Mouse (Mus musculus): Measurements from ENCODE around the gene Fpgt. TPM values are rescaled to one million over a fixed set of nuclear protein-coding genes. Genes with fewer than 3 reads are reported as not detected.

Gene Fpgt
- 12.9 and 20.1 TPM in 2 replicates for total RNA-seq (2017)

- ATAC-seq (ENCODE audit: extremely low read depth, insufficient number of reproducible peaks, low FRiP score, poor library complexity, severe bottlenecking): peak; percentile 90
Observed at GRCm38 (mm10) chr3:155093116-155093956, at the start of gene Fpgt, which contains the start of gene Lrriq3. TSS of gene Fpgt (minus strand) at chr3:155093403. TSS of gene Lrriq3 (plus strand) at chr3:155093434.

DNA sequence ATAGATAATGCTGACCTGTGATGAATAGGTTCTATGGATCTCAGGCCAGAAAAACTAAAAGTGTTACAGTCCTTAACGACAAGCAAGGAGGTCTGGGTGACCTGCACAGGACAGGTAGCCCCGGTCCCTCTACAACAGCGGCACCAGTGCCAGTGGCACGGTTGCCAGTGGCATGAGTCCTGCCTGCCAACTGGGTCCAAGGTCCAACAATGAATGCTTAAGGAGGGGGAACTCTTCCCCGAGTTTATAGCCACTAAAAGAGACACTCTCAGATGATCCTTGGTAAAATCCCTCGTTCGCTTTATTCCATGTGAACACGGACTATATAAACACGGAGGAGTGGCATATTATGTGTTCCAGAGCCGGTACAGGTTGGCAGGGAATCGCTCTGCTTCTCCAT is 47.8 kb upstream of the Fpgt start:
- ATAC-seq (ENCODE audit: extremely low read depth, insufficient number of reproducible peaks, low FRiP score, poor library complexity, severe bottlenecking): no peak

- no peak for ATAC-seq (ENCODE audit: extremely low read depth, insufficient number of reproducible peaks, low FRiP score, poor library complexity, severe bottlenecking)
Observed at GRCm38 (mm10) chr3:155137737-155138136, 44.5 kb upstream of the Fpgt start.

DNA sequence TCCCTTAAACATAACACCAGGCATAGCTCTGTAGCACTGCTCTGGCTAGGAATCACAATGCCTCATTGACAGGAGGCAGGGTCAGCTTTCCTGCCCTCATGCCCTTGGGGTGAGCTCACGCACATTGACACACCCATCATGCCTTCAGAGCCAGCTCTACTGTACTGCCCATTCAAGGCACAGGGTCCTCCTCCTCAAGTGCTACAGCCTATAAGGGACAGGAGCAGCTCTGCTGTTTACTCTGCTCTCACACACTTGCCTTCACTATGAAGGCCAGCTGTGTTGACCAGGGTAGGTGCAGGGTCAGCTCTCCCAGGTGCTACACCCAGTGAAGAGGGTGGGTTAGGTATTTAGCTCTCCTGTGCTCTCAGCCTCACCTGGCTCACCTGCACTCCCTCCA is 12.8 kb upstream of the Fpgt start:
- no peak for ATAC-seq (ENCODE audit: extremely low read depth, insufficient number of reproducible peaks, low FRiP score, poor library complexity, severe bottlenecking)

DNA sequence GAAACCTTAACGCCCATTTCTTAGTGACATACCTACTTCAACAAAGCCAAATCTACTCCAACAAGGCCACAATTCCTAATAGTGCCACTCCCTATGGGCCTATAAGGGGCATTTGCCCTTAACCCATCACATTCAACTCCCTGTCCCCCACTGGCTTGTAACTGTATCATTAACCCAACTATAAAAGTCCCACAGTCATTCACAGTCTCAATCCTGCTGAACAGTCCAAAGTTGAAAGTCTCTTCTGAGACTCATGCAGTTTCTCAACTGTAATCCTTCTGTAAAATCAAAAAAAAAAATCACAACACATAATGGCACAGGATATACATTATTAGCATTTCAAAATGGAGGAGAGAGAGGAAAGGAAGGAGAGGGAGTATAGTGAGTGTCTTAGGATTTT is 6.1 kb upstream of the Fpgt start:
- ATAC-seq (ENCODE audit: extremely low read depth, insufficient number of reproducible peaks, low FRiP score, poor library complexity, severe bottlenecking): no peak

DNA sequence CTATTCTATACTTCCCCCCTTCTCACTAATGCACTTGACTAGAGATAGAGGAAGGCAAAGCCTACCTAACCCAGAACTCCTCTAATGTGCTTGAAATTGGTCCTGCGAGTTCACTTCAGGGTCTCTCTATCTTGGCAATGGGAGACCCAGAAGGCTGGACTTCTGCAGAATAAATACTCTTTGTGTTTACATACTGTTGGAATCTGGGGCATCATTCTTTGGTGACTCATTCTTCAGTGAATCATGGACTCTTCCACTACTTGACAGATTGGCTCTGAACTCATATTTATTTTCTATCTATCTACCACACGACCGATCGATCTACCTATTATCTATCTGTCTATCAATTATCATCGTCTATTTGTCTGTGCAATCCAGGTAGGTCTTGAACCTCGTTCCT is 1.1 kb downstream of the Fpgt start:
- no peak for ATAC-seq (ENCODE audit: extremely low read depth, insufficient number of reproducible peaks, low FRiP score, poor library complexity, severe bottlenecking)

GRCm38 (mm10) chr3:155077908-155078307 is 15.3 kb downstream of the Fpgt start:
- ATAC-seq (ENCODE audit: extremely low read depth, insufficient number of reproducible peaks, low FRiP score, poor library complexity, severe bottlenecking): no peak

DNA sequence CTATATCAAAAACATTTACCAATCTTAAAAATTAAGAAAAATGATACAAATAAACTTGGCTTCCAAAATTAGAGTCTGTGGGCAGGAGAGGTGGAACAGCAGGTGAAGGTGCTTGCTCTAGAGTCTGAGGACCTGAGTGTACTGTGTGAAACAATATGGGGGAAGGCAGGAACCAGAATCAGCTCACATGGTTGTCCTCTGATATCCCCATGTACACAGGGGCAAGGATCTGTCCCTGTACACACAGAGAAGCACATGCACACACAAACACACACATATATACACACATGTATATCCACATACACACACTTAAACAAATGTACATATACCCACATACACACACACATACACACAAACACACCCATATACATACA is 33.8 kb downstream of the Fpgt start:
- ATAC-seq (ENCODE audit: extremely low read depth, insufficient number of reproducible peaks, low FRiP score, poor library complexity, severe bottlenecking): no peak

DNA sequence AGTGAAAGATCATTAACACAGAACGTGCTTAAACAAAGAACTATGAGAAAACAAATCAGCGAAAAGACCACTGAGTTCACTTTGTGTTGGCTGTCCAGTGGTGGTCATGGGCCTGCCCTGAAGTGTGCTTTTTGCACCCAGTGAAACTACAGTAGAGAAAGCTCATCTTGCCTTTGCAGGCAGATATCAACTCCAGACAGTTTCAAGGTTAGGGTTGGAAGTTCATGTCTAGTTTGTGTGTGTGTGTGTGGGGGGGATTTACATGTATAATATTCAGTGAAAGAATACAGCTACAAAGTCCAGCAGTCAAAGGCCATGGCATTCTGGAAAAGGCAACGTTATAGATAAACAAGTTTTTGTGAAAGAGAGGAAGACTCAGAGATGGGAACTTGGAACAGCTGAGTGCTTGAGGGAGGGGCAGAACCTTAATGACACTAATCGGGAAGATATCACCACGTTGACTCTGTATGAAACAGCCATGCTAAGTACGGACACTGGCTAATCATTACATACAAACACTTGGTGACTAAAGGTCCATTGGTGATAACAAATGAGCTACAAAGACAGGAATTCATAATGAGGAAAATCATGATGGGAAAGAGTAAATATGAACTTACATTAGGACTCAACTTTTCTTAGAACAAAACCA is 34.3 kb downstream of the Fpgt start:
- no peak for ATAC-seq (ENCODE audit: extremely low read depth, insufficient number of reproducible peaks, low FRiP score, poor library complexity, severe bottlenecking)

DNA sequence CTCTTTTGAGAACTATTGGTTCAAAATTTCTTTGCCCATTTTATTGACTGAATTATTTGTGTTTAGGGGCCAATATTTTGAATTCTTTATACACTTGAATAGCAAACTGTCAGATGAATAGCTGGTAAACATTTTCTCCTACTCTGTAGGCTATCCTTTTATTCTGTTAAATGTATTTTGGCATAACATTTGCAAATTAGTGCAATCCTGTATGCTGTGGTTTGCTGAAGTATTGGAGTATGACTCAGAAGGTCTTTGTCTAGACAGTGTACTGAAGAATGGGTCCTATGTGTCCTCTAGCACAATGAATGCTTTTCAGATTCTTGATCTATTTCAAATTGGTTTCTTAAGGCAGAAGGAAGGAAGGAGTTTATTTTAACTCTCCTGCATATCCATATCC is 35.6 kb downstream of the Fpgt start:
- no peak for ATAC-seq (ENCODE audit: extremely low read depth, insufficient number of reproducible peaks, low FRiP score, poor library complexity, severe bottlenecking)

GRCm38 (mm10) chr3:155056606-155057005 is 36.6 kb downstream of the Fpgt start:
- ATAC-seq (ENCODE audit: extremely low read depth, insufficient number of reproducible peaks, low FRiP score, poor library complexity, severe bottlenecking): no peak

GRCm38 (mm10) chr3:155055231-155055916 is 37.8 kb downstream of the Fpgt start, which contains the start of gene Tnni3k:
TSS of gene Tnni3k (minus strand) at chr3:155055407.
- no peak for ATAC-seq (ENCODE audit: extremely low read depth, insufficient number of reproducible peaks, low FRiP score, poor library complexity, severe bottlenecking)

DNA sequence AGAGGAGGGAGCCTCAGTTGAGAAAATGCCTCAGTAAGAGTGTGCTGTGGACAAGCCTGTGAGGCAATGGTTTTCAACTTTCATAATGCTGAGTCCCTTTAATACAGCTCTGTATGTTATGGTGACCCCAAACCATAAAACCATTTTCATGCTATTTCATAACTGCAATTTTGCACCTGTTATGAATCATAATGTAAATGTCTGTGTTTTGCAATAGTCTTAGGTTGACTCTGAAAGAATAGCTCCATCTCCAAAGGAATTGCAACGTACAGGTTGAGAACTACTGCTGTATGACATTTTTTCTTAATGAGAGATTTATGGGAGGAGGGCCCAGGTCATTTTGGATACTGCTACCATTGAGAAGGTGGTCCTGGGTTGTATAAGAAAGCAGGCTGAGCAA is 40.0 kb downstream of the Fpgt start:
- ATAC-seq (ENCODE audit: extremely low read depth, insufficient number of reproducible peaks, low FRiP score, poor library complexity, severe bottlenecking): no peak

GRCm38 (mm10) chr3:155052021-155052420 is 41.2 kb downstream of the Fpgt start:
- ATAC-seq (ENCODE audit: extremely low read depth, insufficient number of reproducible peaks, low FRiP score, poor library complexity, severe bottlenecking): no peak

DNA sequence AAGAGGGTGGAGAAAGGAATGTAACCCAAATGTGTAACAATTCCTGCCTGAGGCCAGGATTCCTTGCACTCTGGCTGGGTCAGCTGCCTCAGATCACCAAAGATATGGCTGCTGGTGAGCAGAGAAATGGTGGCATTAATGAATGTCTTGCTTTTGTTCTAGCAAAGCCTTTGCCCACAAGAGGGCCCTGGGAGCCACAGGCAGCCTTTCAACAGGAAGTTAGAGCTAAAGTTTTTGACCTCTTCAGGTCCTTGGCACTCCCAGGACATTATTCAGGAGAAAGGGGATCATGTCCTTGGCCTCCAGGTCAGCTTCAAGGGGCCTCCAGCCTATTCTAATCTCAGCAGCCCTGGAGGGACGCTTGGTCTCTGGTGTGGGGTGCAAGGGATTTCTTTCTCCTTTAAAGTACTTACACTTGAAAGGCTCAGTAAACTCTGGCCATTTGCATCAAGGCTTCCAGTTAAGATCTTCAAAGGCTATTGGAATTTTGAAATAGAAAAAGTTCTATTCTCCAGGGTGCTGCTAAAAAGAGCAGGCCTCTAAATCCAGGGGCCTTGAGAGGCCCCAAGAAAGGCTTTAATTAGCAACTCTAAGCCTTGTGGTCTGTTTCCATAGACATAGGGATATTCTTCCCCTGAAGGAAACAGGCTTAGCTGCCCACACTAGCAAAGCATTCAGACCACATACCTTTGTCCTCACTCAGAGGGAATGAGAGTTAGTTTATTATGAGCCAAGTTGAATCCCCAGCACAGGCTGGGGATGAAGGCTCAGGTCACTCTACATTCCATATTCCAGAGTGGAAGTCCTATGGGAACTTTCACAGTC is 54.0 kb downstream of the Fpgt start:
- ATAC-seq (ENCODE audit: extremely low read depth, insufficient number of reproducible peaks, low FRiP score, poor library complexity, severe bottlenecking): no peak
